Mouse (Mus musculus) CD4-positive naive resting alpha-beta T cell, adult 76 days (primary cell): ENCODE results near the gene Trpc2. TPM values are rescaled to one million over a fixed set of nuclear protein-coding genes. Genes with fewer than 3 reads are reported as not detected.

Experiments
- total RNA-seq: library from RNA; stranded (reverse); gene quantifications from one replicate; pipeline ENCODE4 v1.2.4, GENCODE M21; 2023

Trpc2 gene
- total RNA-seq = 5.0 TPM

GRCm38 (mm10) chr7:102082816-102083215 is at the start of gene Trpc2:
Gene Trpc2, plus strand, starts transcription at chr7:102083116.

GRCm38 (mm10) chr7:102065046-102065891 is 17.6 kb upstream of the Trpc2 start, which contains the start of the genes Rnf121, Xndc1 and Xntrpc:
Gene Rnf121, minus strand, starts transcription at chr7:102065469.
Gene Xndc1, plus strand, starts transcription at chr7:102065511.
Gene Xntrpc, plus strand, starts transcription at chr7:102065713.

GRCm38 (mm10) chr7:102101487-102101886 is 18.6 kb downstream of the Trpc2 start, which contains the start of gene Art1:
Gene Art1, plus strand, starts transcription at chr7:102101743.

GRCm38 (mm10) chr7:102109171-102109570 is 26.3 kb downstream of the Trpc2 start, which contains the start of gene Art5:
Gene Art5, minus strand, starts transcription at chr7:102109489.

GRCm38 (mm10) chr7:102116579-102117331 is 33.8 kb downstream of the Trpc2 start, which contains the start of gene Chrna10:
Gene Chrna10, minus strand, starts transcription at chr7:102116828.

Other genes with a start within 250 kb of the Trpc2 start
- gene Inppl1, start 244.9 kb upstream of the Trpc2 start, total RNA-seq = 25.3 TPM
- not detected for gene Folr2, start 225.9 kb upstream of the Trpc2 start, total RNA-seq
- gene Anapc15, start 219.4 kb upstream of the Trpc2 start, total RNA-seq = 59.0 TPM
- gene Folr1, start 212.3 kb upstream of the Trpc2 start, total RNA-seq = not detected
- gene Lamtor1, start 177.2 kb upstream of the Trpc2 start, total RNA-seq = 56.0 TPM
- not detected for gene Tomt, start 176.8 kb upstream of the Trpc2 start, total RNA-seq
- 0.91 TPM for gene Lrrc51, start 149.2 kb upstream of the Trpc2 start, total RNA-seq
- gene Numa1, start 149.0 kb upstream of the Trpc2 start, total RNA-seq = 296 TPM
- 10.1 TPM for gene Il18bp, start 64.4 kb upstream of the Trpc2 start, total RNA-seq
- 28.5 TPM for gene Rnf121, start 17.6 kb upstream of the Trpc2 start, total RNA-seq
- 40.2 TPM for gene Xndc1, start 17.6 kb upstream of the Trpc2 start, total RNA-seq
- gene Xntrpc, start 17.4 kb upstream of the Trpc2 start, total RNA-seq = 1.6 TPM
- gene Art1, start 18.6 kb downstream of the Trpc2 start, total RNA-seq = not detected
- 1.3 TPM for gene Art5, start 26.4 kb downstream of the Trpc2 start, total RNA-seq
- not detected for gene Chrna10, start 33.7 kb downstream of the Trpc2 start, total RNA-seq
- 133 TPM for gene Nup98, start 127.1 kb downstream of the Trpc2 start, total RNA-seq
- gene Pgap2, start 127.1 kb downstream of the Trpc2 start, total RNA-seq = 37.7 TPM
- gene Rhog, start 172.9 kb downstream of the Trpc2 start, total RNA-seq = 161 TPM
- gene Stim1, start 184.7 kb downstream of the Trpc2 start, total RNA-seq = 161 TPM